Mouse (Mus musculus) heart, postnatal 0 days (tissue): Measurements from ENCODE around the gene Omd.

Source experiments
- CTCF ChIP-seq: IDR thresholded peaks from 2 replicates; pipeline ENCODE4 v1.5.1; 2016; ENCODE audit warnings: antibody characterized with exemption, control low read depth, low read depth
- EP300 ChIP-seq: IDR thresholded peaks from 2 replicates; pipeline ENCODE4 v1.6.1; 2016; ENCODE audit warnings: antibody characterized with exemption, low read depth

- TF ChIP-seq CTCF (no peak), EP300 (no peak)
Observed at GRCm38 (mm10) chr13:49618365-49618764, 36.1 kb downstream of the Omd start.
